Mouse (Mus musculus) E14TG2a.4 (cell line): ENCODE data around the gene Iqcj.

Source experiments
- CTCF ChIP-seq: conservative IDR thresholded peaks from 2 replicates; pipeline ENCODE4 v1.5.1; 2014; ENCODE audit warnings: low read length
- NANOG ChIP-seq: IDR thresholded peaks from 2 replicates; pipeline ENCODE4 v1.6.1; 2014; ENCODE audit warnings: borderline replicate concordance, low read length, mixed read lengths
- POU5F1 ChIP-seq: IDR thresholded peaks from 2 replicates; pipeline ENCODE4 v1.6.1; 2014; ENCODE audit warnings: low read length, borderline replicate concordance

DNA sequence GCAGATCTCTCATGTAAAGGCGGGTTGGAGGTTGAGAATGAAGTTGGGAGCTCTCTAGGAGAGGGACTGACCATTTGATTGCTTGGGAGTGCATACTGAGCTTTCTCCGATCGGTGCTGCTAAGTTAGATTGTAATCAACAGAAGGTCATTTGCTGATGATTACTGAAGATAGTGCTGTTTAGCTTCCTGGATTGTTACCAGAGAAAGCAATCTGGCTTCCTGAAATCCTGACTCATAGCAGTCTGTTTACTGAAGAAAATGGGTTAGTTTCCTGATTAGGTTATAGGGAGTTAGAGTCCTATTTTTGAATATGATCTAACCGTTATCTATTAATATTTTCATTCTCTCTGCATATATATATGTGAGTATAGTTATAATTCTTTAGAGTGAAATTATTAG, 209.3 kb downstream of the Iqcj start:
- TF ChIP-seq CTCF (no peak), NANOG (no peak), POU5F1 (no peak)
